Mouse (Mus musculus): Measurements from ENCODE around the gene Ehbp1. TPM values are rescaled to one million over a fixed set of nuclear protein-coding genes. Genes with fewer than 3 reads are reported as not detected.

The Ehbp1 gene
- polyA plus RNA-seq, 1 experiment from 2014 or later = 3.9 TPM

GRCm38 (mm10) chr11:22003341-22003981 is 338.6 kb downstream of the Ehbp1 start:
- ATAC-seq (replicated peaks; ENCODE audit: low FRiP score, low read depth) = no peak
- H3K27me3 ChIP-seq (ENCODE audit: insufficient read depth, low read length) = peaks cover 72% of the 10 kb centered on the region
- H3K4me3 ChIP-seq (replicated peaks; ENCODE audit: low read depth, low read length) = no peak overlapping the region

GRCm38 (mm10) chr11:22002783-22003340 is 339.2 kb downstream of the Ehbp1 start, which contains the start of gene Otx1:
Gene Otx1 (minus strand): TSS chr11:22002897.
- Histone ChIP-seq H3K4me3 (replicated peaks; ENCODE audit: low read depth, low read length) (peak within 1 kb of the TSS; percentile 44), H3K36me3 (ENCODE audit: insufficient read depth, low read length) (no peaks in the 10 kb centered on the region), H3K4me1 (replicated peaks; ENCODE audit: insufficient read depth, low read length) (peaks cover 20% of the 10 kb centered on the region; the same call in 1 of the 2 replicates), H3K4me2 (ENCODE audit: low read length) (peak within 1 kb of the TSS; percentile 85), H3K27ac (no peak within 1 kb of the TSS), H3K9me3 (replicated peaks; ENCODE audit: low read length) (no peaks in the 10 kb centered on the region), H3K27me3 (ENCODE audit: insufficient read depth, low read length) (peaks cover 72% of the 10 kb centered on the region), H3K9ac (ENCODE audit: low read depth, low read length) (no peak within 1 kb of the TSS)
- no peak for ATAC-seq (replicated peaks; ENCODE audit: low FRiP score, low read depth)
- TF ChIP-seq CTCF (IDR thresholded peaks at IDR 0.05; ENCODE audit: low read depth) = no peak
- WGBS = under 1% methylated on average over 34 of the region's 34 CpGs
- peak; percentile 21 for DNase-seq (ENCODE audit: low spot score)

More at GRCm38 (mm10) chr11:22003341-22003981, 338.6 kb downstream of the Ehbp1 start:
- no peak overlapping the region for H3K27ac ChIP-seq
- peaks cover 20% of the 10 kb centered on the region; the same call in 1 of the 2 replicates for H3K4me1 ChIP-seq (replicated peaks; ENCODE audit: insufficient read depth, low read length)
- 1% methylated on average over 31 of the region's 31 CpGs for WGBS
- H3K36me3 ChIP-seq (ENCODE audit: insufficient read depth, low read length) = no peaks in the 10 kb centered on the region
- no peak overlapping the region for H3K4me2 ChIP-seq (ENCODE audit: low read length)
- peak; percentile 22 for DNase-seq (ENCODE audit: low spot score)
- H3K9me3 ChIP-seq (replicated peaks; ENCODE audit: low read length) = no peaks in the 10 kb centered on the region
- TF ChIP-seq CTCF (IDR thresholded peaks at IDR 0.05; ENCODE audit: low read depth) = no peak
- no peak overlapping the region for H3K9ac ChIP-seq (ENCODE audit: low read depth, low read length)

GRCm38 (mm10) chr11:22002062-22002782 is 339.9 kb downstream of the Ehbp1 start:
- Histone ChIP-seq H3K4me2 (ENCODE audit: low read length) (peak overlapping the region; percentile 85), H3K4me3 (replicated peaks; ENCODE audit: low read depth, low read length) (peak overlapping the region; percentile 44), H3K27ac (no peak overlapping the region), H3K4me1 (replicated peaks; ENCODE audit: insufficient read depth, low read length) (peaks cover 20% of the 10 kb centered on the region; the same call in 1 of the 2 replicates), H3K9ac (ENCODE audit: low read depth, low read length) (no peak overlapping the region), H3K27me3 (ENCODE audit: insufficient read depth, low read length) (peaks cover 72% of the 10 kb centered on the region), H3K9me3 (replicated peaks; ENCODE audit: low read length) (no peaks in the 10 kb centered on the region), H3K36me3 (ENCODE audit: insufficient read depth, low read length) (no peaks in the 10 kb centered on the region)
- no peak for TF ChIP-seq CTCF (IDR thresholded peaks at IDR 0.05; ENCODE audit: low read depth)
- under 1% methylated on average over 34 of the region's 34 CpGs for WGBS
- DNase-seq (ENCODE audit: low spot score) = peak; percentile 42
- no peak for ATAC-seq (replicated peaks; ENCODE audit: low FRiP score, low read depth)

- Histone ChIP-seq H3K27ac (no peak overlapping the region), H3K4me3 (replicated peaks; ENCODE audit: low read depth, low read length) (peak overlapping the region; percentile 44), H3K27me3 (ENCODE audit: insufficient read depth, low read length) (peaks cover 72% of the 10 kb centered on the region), H3K36me3 (ENCODE audit: insufficient read depth, low read length) (no peaks in the 10 kb centered on the region), H3K4me1 (replicated peaks; ENCODE audit: insufficient read depth, low read length) (peaks cover 26% of the 10 kb centered on the region; the same call in 1 of the 2 replicates), H3K9ac (ENCODE audit: low read depth, low read length) (0 out of 2 replicates have a peak overlapping the region, but pooled peaks have one; percentile 4), H3K9me3 (replicated peaks; ENCODE audit: low read length) (no peaks in the 10 kb centered on the region), H3K4me2 (ENCODE audit: low read length) (peak overlapping the region; percentile 85)
- 1% methylated on average over 34 of the region's 59 CpGs for WGBS
- DNase-seq (ENCODE audit: low spot score) (peak; percentile 28), ATAC-seq (replicated peaks; ENCODE audit: low FRiP score, low read depth) (peak; percentile 52)
- TF ChIP-seq CTCF (IDR thresholded peaks at IDR 0.05; ENCODE audit: low read depth) = no peak
Observed at GRCm38 (mm10) chr11:22001321-22002061, 340.6 kb downstream of the Ehbp1 start.

GRCm38 (mm10) chr11:22000316-22001076 is 341.6 kb downstream of the Ehbp1 start:
- Histone ChIP-seq H3K27ac (no peak overlapping the region), H3K27me3 (ENCODE audit: insufficient read depth, low read length) (peaks cover 74% of the 10 kb centered on the region), H3K4me1 (replicated peaks; ENCODE audit: insufficient read depth, low read length) (peaks cover 29% of the 10 kb centered on the region; the same call in 1 of the 2 replicates), H3K4me3 (replicated peaks; ENCODE audit: low read depth, low read length) (peak overlapping the region; percentile 44), H3K9me3 (replicated peaks; ENCODE audit: low read length) (no peaks in the 10 kb centered on the region), H3K9ac (ENCODE audit: low read depth, low read length) (no peak overlapping the region), H3K36me3 (ENCODE audit: insufficient read depth, low read length) (no peaks in the 10 kb centered on the region), H3K4me2 (ENCODE audit: low read length) (peak overlapping the region; percentile 85)
- no peak for ATAC-seq (replicated peaks; ENCODE audit: low FRiP score, low read depth)
- DNase-seq (ENCODE audit: low spot score) = peak; percentile 10
- WGBS = 6% methylated on average over 48 of the region's 48 CpGs
- no peak for TF ChIP-seq CTCF (IDR thresholded peaks at IDR 0.05; ENCODE audit: low read depth)

Data from kidney, postnatal 0 days (tissue).